Comparison of ENCODE assay signal across 10 mouse cellular contexts in the genomic region with DNA sequence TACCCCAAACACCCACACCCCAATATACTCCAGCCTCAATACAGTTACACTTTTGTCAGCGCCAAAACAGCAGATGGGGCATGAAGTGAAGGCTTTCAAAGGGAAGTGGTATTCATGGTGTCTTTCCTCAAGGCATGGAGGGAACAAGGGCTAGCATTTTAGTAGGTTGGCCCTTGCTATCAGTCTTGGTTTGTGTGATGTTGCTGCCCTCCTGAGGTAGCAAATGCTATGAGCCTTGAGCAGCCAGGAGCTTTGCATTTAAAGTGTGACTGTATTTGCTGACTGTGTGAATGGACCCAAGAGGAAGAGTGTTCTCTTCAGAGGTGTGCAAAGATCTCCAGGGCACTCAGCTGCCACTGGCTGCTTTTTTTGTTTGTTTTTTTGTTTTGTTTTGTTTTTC. TPM values are rescaled to one million over a fixed set of nuclear protein-coding genes. Genes with fewer than 3 reads are reported as not detected.
DNase-seq lines count a peak whose midpoint lies in the region; ATAC-seq and TF ChIP-seq lines count a peak whose summit lies in the region.
"Not testable (repeated sequence)": the region's sequence is repeated elsewhere in the genome, so short reads cannot be mapped to it uniquely, and the experiment has no call there.
"Had no signal": no experiment of that assay in that cellular context is flagged by ENCODE, and none has a peak within 500 bp of the region (broad histone marks: within the 10 kb centered on the region; RNA-seq: fewer than 3 reads in every experiment).

No protein-coding gene starts in this region.

- not testable (repeated sequence) for H3K4me2 ChIP-seq in forebrain, postnatal 0 days (ENCODE audit: low read depth)

- ATAC-seq in forebrain, postnatal 0 days = peak; percentile 87
- ATAC-seq in inflammation-experienced regulatory T-cells, adult 6 months = peak; percentile 81
- peak; percentile 74 for ATAC-seq in megakaryocyte, adult 5-6 weeks (ENCODE audit: poor library complexity, severe bottlenecking)

- H3K27ac ChIP-seq in MEL (ENCODE audit: control insufficient read depth, low read depth, low read length); forebrain, postnatal 0 days (ENCODE audit: low read depth, low read length): not testable (repeated sequence)

- DNase-seq in MEL (ENCODE audit: low read depth, low spot score) = peak; percentile 52
- peak; percentile 18 for DNase-seq in cerebellum, adult 8-10 months
- peak; percentile 60 for DNase-seq in forebrain, postnatal 0 days
- peak; percentile 47 for DNase-seq in layer of hippocampus, adult 9-11 months
- DNase-seq in right cerebral cortex, adult 2 months (ENCODE audit: low spot score in 2 of 2) = peak; percentile 58 to 63

- H3K4me1 ChIP-seq in MEL (ENCODE audit: control insufficient read depth in 1 of 2, insufficient read depth in 2 of 2, low read length in 2 of 2); forebrain, postnatal 0 days (ENCODE audit: insufficient read depth): not testable (repeated sequence)

- not testable (repeated sequence) for H3K27me3 ChIP-seq in MEL (ENCODE audit: control insufficient read depth in 1 of 2, insufficient read depth in 2 of 2, low read length in 2 of 2); forebrain, postnatal 0 days (ENCODE audit: insufficient read depth, low read length)

- peak; percentile 5 to 44 (median 25); a peak in 3 of 6 replicates for TF ChIP-seq CTCF in MEL (IDR thresholded peaks at IDR 0.05 in 2 of 3, conservative IDR thresholded peaks at IDR 0.05 in 1 of 3; ENCODE audit: control insufficient read depth in 1 of 3, insufficient read depth in 1 of 3, low read depth in 2 of 3, low read length in 3 of 3, poor library complexity in 1 of 3, severe bottlenecking in 1 of 3)
- TF ChIP-seq CTCF in forebrain, postnatal 0 days (IDR thresholded peaks at IDR 0.05; ENCODE audit: low read depth) = peak; percentile 67

- TF ChIP-seq POLR2A in MEL (IDR thresholded peaks at IDR 0.05; ENCODE audit: control insufficient read depth in 1 of 2, insufficient read depth in 1 of 2, low read depth in 1 of 2, low read length in 2 of 2, poor library complexity in 1 of 2) = not testable (repeated sequence)

- not testable (repeated sequence) for H3K4me3 ChIP-seq in MEL (ENCODE audit: control insufficient read depth in 1 of 2, insufficient read depth in 1 of 2, low read depth in 2 of 2, low read length in 2 of 2); forebrain, postnatal 0 days (ENCODE audit: low read depth, low read length)

- peaks cover 0 to 12% of the 10 kb centered on the region in 2 experiments; a peak in 2 of 4 replicates for H3K36me3 ChIP-seq in MEL (ENCODE audit: control insufficient read depth in 1 of 2, insufficient read depth in 2 of 2, low read length in 2 of 2)
- not testable (repeated sequence) for H3K36me3 ChIP-seq in forebrain, postnatal 0 days (ENCODE audit: insufficient read depth)

- H3K9me3 ChIP-seq in MEL (replicated peaks; ENCODE audit: insufficient read depth, low read length); forebrain, postnatal 0 days (ENCODE audit: low read length): not testable (repeated sequence)

- H3K79me2 ChIP-seq in MEL (ENCODE audit: control insufficient read depth, insufficient read depth, low read length, poor library complexity) = not testable (repeated sequence)

- WGBS in forebrain, postnatal 0 days = 59% methylated on average over 1 of the region's 1 CpGs

- not testable (repeated sequence) for TF ChIP-seq EP300 in MEL (IDR thresholded peaks at IDR 0.05; ENCODE audit: low read depth in 1 of 2, low read length in 2 of 2)

- TF ChIP-seq RAD21 in MEL (IDR thresholded peaks at IDR 0.05; ENCODE audit: low read depth, low read length) = peak; percentile 55

- H3K9ac ChIP-seq in MEL (ENCODE audit: control insufficient read depth, low read depth, low read length, poor library complexity, severe bottlenecking); forebrain, postnatal 0 days: not testable (repeated sequence)

TF ChIP-seq in MEL, 35 proteins besides CTCF, POLR2A, EP300 and RAD21:
- TF ChIP-seq SMC3 (IDR thresholded peaks at IDR 0.05; ENCODE audit: low read depth, low read length) (peak; percentile 37), ZC3H11A (IDR thresholded peaks at IDR 0.05; ENCODE audit: low read depth, low read length) (0 out of 2 replicates have a peak, but pooled peaks have one; percentile 26)

RNA-seq across cellular contexts. Expression of a gene that starts 1.8 kb away (rescaled TPM):
- 0.10 TPM in 1 of 2 replicates, not detected in the other for total RNA-seq in MEL (2012; rRNA removed)
- polyA plus RNA-seq in MEL (2012; ENCODE audit: insufficient read depth in 1 of 2, insufficient read length in 2 of 2, low read depth in 1 of 2, low replicate concordance in 2 of 2, missing spikeins in 1 of 2) = not detected
- total RNA-seq in forebrain, postnatal 0 days (2014; rRNA removed) = 0.15 TPM in 1 of 2 replicates, not detected in the other
- polyA plus RNA-seq in forebrain, postnatal 0 days (2015; fragmentation: Nextera tagmentation; extraction: Ambion mirVana) = 0.12 TPM in 1 of 2 replicates, not detected in the other
- not detected for polyA plus RNA-seq in inflammation-experienced regulatory T-cells, adult 6 months (2017; shearing (Covaris generic))
- 0.14 TPM in 1 of 2 replicates, not detected in the other for total RNA-seq in megakaryocyte, adult 5-6 weeks (2015)
- not detected in 2 replicates for total RNA-seq in megakaryocyte, adult 5-6 weeks (2017)
- total RNA-seq: heart, adult 18-20 months had no signal
- polyA plus RNA-seq: embryonic facial prominence, embryonic 13.5 days; hindbrain, embryonic 11.5 days had no signal

RNA-seq across cellular contexts. Expression of a gene that starts 13.7 kb away (rescaled TPM):
- 12.6 and 13.1 TPM in 2 replicates for total RNA-seq in MEL (2012; rRNA removed)
- polyA plus RNA-seq in MEL (2012; ENCODE audit: insufficient read depth in 1 of 2, insufficient read length in 2 of 2, low read depth in 1 of 2, low replicate concordance in 2 of 2, missing spikeins in 1 of 2) = 10 to 100 TPM in 1 of 2 experiments, not detected in 1; 13.2 TPM
- total RNA-seq in forebrain, postnatal 0 days (2014; rRNA removed) = 24.5 and 35.4 TPM in 2 replicates
- 20.2 and 21.2 TPM in 2 replicates for polyA plus RNA-seq in forebrain, postnatal 0 days (2015; fragmentation: Nextera tagmentation; extraction: Ambion mirVana)
- 100 to 1,000 TPM; 124 to 177 (median 175) TPM for polyA plus RNA-seq in inflammation-experienced regulatory T-cells, adult 6 months (2017; shearing (Covaris generic))
- 68.7 and 72.3 TPM in 2 replicates for total RNA-seq in megakaryocyte, adult 5-6 weeks (2015)
- total RNA-seq in megakaryocyte, adult 5-6 weeks (2017) = 117 and 130 TPM in 2 replicates
